Mouse (Mus musculus): Measurements from ENCODE around the gene Rasl11b.

Rasl11b gene

DNA sequence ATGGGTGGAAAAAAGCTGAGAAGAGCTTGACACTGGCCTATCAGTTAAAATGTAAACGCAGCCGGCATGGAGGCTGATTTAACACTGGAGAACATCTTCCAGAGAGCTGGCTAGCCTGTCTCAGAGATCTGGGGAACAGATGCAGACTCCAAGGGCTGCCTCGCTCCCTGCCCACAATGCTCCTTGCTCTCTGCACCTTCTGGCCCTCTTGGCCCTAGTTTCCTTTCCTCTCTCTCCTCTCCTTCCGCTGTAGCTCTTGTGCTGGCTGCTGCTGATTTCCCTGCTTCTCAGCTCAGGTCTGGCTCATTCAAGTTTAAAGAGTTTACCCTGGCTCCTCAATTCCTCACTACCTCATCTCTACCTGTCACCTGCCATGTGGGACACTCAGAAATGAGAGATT, 14.6 kb downstream of the Rasl11b start:
- no peak for DNase-seq (ENCODE audit: low spot score)

GRCm38 (mm10) chr5:74211346-74211745, 16.3 kb downstream of the Rasl11b start:
- no peak for DNase-seq (ENCODE audit: low spot score)

DNA sequence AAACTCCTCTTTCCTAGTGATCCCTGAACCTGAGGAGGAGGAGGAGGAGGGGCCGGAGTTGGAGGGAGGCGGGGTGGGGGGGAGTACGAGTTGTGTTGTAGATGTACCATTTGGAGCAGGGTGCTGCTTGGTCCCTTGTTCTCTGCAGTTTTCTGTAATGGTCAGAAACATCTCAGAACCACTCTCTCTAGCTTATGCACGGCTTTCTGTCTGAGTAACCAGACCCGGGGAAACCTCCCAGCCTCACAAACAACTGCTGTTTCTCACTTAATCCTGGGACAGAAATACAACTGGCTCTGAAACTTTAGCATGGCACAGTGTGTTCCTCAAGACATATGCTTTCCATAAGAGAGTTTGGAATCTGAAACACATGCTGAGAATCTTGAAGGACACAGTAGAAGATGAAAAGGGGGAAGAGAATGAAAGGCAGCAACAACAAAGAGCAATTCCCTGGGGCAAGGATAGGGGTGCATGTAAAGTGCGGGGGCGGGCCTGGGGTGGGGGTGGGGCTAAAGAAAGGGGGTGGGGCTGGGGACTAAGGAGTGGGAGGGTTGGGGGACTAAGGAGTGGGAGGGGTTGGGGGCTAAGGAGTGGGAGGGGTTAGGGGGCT, 19.5 kb downstream of the Rasl11b start:
- DNase-seq (ENCODE audit: low spot score): no peak

GRCm38 (mm10) chr5:74215125-74215524, 20.0 kb downstream of the Rasl11b start:
- DNase-seq (ENCODE audit: low spot score): no peak

DNA sequence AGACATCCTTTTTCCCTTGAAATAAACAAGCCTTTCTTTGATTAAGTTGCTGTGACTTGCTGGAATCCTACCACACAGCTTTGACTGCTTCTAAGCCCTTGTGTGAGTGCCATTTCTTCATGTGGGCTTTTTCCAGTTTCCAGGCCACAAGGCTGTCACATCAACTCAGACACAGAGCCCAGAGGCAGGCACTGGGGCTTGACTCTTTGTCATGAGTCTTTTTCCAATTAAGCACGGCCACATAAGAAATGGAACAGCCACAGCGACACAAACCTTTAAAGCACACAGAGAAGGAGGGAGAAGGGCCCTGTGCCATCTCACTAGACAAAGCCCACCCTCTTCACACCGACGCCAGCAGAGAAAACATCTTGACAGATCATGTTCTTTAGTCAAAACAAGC, 23.4 kb downstream of the Rasl11b start:
- DNase-seq (ENCODE audit: low spot score): no peak

- DNase-seq (ENCODE audit: low spot score): no peak
Observed at GRCm38 (mm10) chr5:74222626-74223025, 27.5 kb downstream of the Rasl11b start.

DNA sequence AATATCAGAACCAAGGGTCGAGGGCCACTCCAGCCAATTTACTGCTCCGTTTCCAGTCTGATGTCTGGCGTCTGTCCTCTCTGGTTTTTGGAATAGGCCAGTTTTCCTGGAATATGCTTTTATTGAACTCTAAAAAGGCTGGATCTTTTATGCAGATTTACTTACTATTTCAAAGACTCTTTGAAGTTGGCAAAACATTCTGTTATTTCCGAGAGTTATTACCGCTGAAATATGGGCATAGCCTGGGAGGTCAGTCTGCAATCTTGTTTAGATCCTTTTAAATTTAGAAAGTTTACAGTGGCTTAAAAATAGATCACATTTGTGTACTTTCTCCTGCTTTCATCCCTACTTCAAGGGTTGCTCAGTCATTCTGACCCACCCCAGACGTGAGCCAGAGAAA, 29.4 kb downstream of the Rasl11b start:
- no peak for DNase-seq (ENCODE audit: low spot score)

DNA sequence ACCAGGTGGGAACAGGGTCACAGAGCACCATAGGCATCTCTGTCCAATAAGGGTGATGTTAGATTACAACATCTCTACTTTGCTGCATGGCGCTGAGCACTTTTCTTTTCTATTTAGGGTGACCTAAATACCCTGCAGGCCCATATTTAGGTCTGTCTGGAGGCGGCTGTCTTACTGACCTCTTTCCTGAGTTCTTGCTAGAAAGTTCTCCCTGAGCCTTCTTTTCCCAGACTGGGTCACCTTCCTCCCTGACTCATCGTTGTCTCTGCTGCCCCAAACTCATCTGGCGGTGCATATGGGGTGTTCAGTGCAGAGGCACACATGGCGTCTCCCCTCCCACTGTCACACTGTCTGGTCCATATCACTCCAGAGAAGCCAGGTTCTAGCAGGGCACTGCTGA, 31.1 kb downstream of the Rasl11b start:
- no peak for DNase-seq (ENCODE audit: low spot score)

DNA sequence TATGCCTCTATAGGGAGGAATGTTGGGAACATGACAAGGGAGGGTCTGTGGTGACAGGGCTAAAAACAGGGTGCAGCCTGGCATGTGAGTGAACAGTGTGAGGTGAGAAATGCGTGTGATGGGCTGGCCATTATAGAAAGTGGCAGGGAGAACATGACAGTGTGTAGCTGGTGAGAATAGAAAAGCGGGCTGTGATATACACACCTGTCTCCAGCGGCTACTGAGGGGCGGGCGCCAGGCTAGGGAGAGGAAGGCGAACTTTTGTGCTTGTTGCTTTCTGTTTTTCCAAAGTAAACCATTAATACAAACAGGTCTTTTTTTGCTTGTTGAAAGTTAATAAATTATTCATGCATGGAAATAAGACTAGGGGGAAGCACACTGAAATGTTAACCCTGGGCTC, 32.3 kb downstream of the Rasl11b start:
- DNase-seq (ENCODE audit: low spot score): no peak

DNA sequence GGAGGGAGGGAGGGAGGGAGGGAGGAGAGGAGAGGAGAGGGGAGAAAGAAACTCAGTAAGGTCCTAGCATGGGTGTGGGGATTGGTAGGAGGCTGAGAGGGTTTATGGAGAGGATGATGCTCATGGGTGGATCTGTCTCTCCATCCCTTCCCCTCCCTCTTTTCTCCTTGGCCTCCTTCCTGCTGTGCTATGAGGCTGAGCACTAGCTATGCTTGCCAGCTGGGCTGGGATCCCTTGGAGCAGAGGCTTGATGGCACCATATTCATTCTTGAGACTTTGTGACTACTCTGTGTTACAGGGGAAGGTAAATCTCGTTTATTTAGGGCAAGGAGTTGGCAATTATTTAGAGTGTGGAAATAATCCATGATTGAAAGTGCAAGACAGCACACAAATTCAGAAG, 33.9 kb downstream of the Rasl11b start:
- DNase-seq (ENCODE audit: low spot score): no peak

DNA sequence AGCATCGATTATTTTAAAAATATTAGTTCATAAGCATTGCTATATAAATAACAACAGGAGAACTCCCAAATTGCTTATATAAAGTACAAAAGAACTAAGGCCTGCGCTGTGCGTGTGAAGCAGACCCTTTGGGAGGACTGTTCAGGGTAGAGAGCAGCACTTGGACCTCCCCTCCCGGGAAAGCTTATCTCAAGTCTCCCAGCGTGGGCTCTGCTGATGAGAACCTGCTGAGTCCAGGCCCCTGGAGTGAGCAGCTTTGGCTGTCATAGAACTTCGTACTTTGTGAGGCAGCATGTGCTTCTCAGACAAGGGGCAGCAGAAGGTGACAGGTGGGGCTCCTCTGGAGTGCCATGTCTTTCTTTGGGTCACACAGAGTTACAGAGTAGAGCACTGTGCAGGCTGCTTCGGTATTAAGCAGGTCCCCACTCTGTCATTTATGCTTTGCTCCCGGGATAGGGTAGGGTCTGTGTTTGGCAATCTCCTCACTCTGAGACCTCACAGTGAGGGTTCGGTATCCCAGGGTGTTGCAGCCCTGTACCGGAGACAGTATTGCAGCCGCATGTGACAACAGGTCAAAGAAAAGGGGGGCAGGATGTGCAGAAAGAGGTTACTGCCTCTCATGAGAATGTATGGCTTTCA, 34.8 kb downstream of the Rasl11b start:
- DNase-seq (ENCODE audit: low spot score): no peak

DNA sequence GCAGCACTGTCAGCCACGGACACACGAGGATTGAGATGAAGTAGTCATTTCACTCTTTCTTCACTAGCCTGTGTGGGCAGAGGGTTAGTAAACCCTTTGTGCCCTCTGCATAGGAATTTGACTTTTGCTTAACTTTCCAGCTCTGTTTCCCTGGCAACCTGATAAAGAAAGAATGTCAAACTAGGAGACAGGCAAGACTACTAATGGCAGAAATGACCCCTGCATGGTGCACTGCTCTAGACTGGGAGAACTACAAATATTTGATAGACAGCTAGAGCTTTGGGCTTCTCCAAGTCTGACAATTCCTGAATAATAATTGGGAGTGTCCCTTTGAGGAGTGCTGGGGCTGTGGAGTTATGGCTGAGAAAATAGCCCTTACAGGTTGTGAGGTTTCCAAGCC, 35.4 kb downstream of the Rasl11b start:
- DNase-seq (ENCODE audit: low spot score): no peak

- DNase-seq (ENCODE audit: low spot score): no peak
Observed at GRCm38 (mm10) chr5:74233808-74234207, 38.7 kb downstream of the Rasl11b start.

GRCm38 (mm10) chr5:74239369-74239768, 44.3 kb downstream of the Rasl11b start:
- DNase-seq (ENCODE audit: low spot score): no peak

DNA sequence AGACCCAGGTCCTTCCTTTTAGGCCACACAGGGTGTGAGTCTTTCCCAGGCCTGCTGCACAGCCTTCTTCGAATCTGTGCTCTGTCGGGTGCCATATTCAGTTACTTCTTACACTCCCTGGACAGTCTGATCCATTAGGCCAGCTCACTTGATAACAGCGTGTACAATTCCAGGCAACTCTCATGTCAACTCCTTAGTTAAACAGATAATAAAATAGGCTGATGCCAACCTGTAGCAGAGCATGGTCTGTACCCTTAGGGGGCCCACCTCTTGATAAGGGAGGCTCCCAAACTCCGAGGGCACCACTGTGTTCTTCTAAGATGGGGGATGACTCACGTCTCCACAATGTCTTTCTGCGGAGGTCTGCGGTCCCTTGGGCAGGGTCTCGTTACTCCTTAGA, 45.2 kb downstream of the Rasl11b start:
- DNase-seq (ENCODE audit: low spot score): no peak

- no peak for DNase-seq (ENCODE audit: low spot score)
Observed at GRCm38 (mm10) chr5:74240926-74241680, 46.0 kb downstream of the Rasl11b start.

DNA sequence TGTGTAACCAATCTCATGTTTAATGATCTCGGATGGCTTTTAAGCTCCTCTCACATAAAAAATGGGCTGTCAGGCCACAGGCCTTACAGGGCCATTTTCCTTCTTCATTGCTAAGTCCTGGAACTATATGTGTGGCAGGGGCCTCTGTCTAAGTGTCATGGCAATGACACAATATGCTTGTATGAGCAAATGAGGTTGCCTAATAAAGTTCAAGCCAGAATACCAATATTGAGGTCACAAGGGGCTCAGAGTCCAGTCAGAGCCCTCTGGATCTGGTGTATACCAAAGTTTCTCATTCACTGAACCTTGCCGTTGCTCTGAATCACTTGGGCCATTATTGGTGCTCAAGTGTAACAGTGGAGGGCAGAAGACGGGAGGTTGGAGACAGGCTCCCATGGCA, 47.6 kb downstream of the Rasl11b start:
- DNase-seq (ENCODE audit: low spot score): no peak

DNA sequence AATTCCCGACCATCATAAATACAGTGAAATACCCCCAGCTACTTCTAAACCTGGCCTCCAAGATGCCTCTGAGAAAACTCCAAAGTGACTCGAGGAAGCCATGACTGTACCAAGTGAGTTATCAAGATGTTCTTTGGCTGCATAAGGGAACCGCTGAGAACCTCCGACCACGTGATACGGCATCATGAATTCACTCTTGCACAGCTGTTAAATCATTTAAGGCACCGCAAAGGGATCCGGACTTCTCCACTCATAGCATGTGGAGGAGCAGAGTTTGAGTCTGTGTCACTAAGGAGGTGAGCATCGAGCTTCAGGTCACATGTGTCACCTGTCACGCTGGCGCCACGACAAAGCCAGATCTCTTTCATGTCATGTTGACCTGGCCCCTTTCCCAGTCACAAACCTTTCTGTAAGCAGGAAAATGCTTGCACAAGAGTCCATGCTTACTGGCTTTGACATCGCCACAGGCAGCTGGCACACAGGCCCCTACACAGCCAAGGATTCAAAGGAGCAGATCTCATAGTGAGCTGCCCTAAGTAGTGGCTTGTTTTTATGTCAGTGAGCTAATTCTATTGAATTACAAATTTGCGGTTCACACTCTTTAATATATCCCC, 49.4 kb downstream of the Rasl11b start:
- no peak for DNase-seq (ENCODE audit: low spot score)

DNA sequence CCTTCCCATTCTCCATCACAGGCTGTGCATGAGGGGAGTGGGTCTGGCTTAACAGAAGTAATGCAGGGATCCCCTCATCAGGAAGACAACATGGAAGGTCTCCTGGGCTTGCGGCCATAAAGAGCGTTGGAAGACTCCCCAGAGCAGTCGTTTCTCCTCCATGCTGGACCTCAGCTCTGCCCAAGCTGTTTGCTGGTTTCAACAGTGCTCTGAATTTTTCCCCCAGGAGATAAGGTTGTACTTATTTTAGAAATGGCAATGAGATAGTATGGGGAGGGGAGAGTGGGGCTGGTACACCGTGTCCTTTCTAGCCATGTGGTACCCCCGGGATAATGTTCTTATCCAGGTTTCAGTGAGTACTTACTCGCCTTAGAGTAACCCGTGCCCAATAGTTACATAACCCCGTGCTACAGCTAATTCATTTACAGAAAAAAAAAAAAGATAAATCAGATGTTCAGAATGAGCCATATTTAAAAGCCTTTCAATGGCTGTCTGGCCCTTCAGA, 50.6 kb downstream of the Rasl11b start:
- DNase-seq (ENCODE audit: low spot score): no peak

DNA sequence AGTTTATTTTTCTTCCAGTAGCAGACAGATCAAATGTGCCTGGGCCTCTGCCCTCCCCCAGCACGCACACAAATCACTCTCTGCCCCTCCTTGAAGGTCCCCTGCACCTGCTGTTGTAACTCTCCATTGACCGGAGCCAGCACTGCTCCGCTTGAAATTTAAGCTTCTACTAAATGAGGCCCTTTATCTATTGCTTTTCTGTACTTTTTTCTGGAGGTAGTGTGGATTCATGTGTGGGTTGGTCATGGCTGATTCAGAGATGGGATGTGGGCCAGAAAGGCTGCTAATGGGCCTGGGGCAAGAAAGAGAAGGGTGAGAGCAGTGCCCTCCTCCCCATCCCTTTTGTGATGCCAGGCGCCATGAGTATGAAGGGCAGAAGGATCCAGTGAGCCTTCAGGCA, 51.4 kb downstream of the Rasl11b start:
- no peak for DNase-seq (ENCODE audit: low spot score)

- no peak for DNase-seq (ENCODE audit: low spot score)
Observed at GRCm38 (mm10) chr5:74246971-74247370, 51.9 kb downstream of the Rasl11b start.

Measured in left cerebral cortex, adult 11 months (tissue).